Mouse (Mus musculus) lung, embryonic 14.5 days (tissue): ENCODE measurements around the gene Ap1g2. TPM values are rescaled to one million over a fixed set of nuclear protein-coding genes. Genes with fewer than 3 reads are reported as not detected.

Source experiments
- ATAC-seq: fragments of 200-750 bp; cut with Nextera tagmentation; 2 replicates; pipeline ENCODE4 v1.8.0; 2017; ENCODE audit warnings: mild to moderate bottlenecking, moderate TSS enrichment, moderate library complexity; ENCODE audit not compliant: insufficient read depth
- DNase-seq: peaks from one replicate; pipeline ENCODE4 v3.0.0-alpha.2; 2015
- H3K27ac ChIP-seq: fragments of 300-500 bp; sonication (generic); 2 replicates; pipeline ENCODE4 v1.5.1; 2014; ENCODE audit warnings: low read depth, mild to moderate bottlenecking, moderate library complexity
- H3K27me3 ChIP-seq: fragments of 300-500 bp; sonication (generic); 2 replicates; pipeline ENCODE4 v1.6.1; 2014; ENCODE audit warnings: low read length, control low read depth; ENCODE audit not compliant: insufficient read depth
- H3K36me3 ChIP-seq: fragments of 300-500 bp; sonication (generic); 2 replicates; pipeline ENCODE4 v1.6.1; 2014; ENCODE audit warnings: control low read depth; ENCODE audit not compliant: insufficient read depth
- H3K4me1 ChIP-seq: fragments of 300-500 bp; sonication (generic); 2 replicates; pipeline ENCODE4 v1.6.1; 2014; ENCODE audit warnings: antibody characterized with exemption, control low read depth; ENCODE audit not compliant: insufficient read depth
- H3K4me2 ChIP-seq: fragments of 300-500 bp; sonication (generic); 2 replicates; pipeline ENCODE4 v1.6.1; 2014; ENCODE audit warnings: mild to moderate bottlenecking
- H3K4me3 ChIP-seq: fragments of 300-500 bp; sonication (generic); 2 replicates; pipeline ENCODE4 v1.5.1; 2014; ENCODE audit warnings: low read depth, low read length
- H3K9ac ChIP-seq: fragments of 300-500 bp; sonication (generic); 2 replicates; pipeline ENCODE4 v1.6.1; 2014
- H3K9me3 ChIP-seq: fragments of 300-500 bp; sonication (generic); 2 replicates; pipeline ENCODE4 v1.6.1; 2016; ENCODE audit warnings: low read depth, low read length, control low read depth
- CTCF ChIP-seq: IDR thresholded peaks from 2 replicates; pipeline ENCODE4 v1.5.1; 2016; ENCODE audit warnings: antibody characterized with exemption, low read depth
- WGBS: fragments of 180-500 bp; shearing (Covaris S2); extraction: QIAGEN DNeasy Blood & Tissue Kit; methylation state at CpG from one replicate; pipeline ENCODE4 v1.1.7; 2014; 5-methylcytosine and 5-hydroxymethylcytosine counted together
- polyA plus RNA-seq: library from polyadenylated mRNA; unstranded; fragments of >200 nt; fragmentation: Nextera tagmentation; extraction: Ambion mirVana; gene quantifications from 2 replicates; pipeline ENCODE4 v1.2.1, GENCODE M21; 2014

The Ap1g2 gene
- polyA plus RNA-seq, 1 experiment from 2014 or later, result 16.3 TPM

GRCm38 (mm10) chr14:55146829-55147401 lies 40.5 kb upstream of the Ap1g2 start:
- ATAC-seq, result no peak

DNA sequence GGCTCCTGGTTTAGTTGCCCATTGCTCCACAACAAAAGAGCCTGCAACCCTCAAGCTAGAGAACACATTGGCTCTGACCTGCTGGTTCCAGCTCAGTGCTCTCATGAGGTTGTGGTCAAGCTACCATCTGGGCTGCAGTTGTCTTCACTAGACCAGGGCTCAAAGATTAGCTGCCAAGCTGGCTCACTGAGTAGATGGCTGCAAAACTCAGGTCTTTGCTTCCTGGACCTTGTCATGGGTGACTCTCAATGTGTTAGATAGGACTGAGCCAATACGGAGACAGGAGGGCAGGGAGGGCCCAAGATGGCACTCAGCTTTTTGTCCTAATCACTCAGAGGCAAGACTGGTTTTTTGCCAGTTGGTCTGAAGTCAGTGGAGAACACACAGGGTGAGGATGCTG lies 39.9 kb upstream of the Ap1g2 start:
- Histone ChIP-seq H3K4me3 (no peak overlapping the region), H3K36me3 (no peaks in the 10 kb centered on the region), H3K27me3 (no peaks in the 10 kb centered on the region), H3K4me2 (no peak overlapping the region), H3K9me3 (no peaks in the 10 kb centered on the region), H3K9ac (no peak overlapping the region), H3K4me1 (no peaks in the 10 kb centered on the region), H3K27ac (no peak overlapping the region)
- 86% methylated on average over 1 of the region's 1 CpGs for WGBS
- ATAC-seq (no peak), DNase-seq (no peak)
- no peak for TF ChIP-seq CTCF

More at GRCm38 (mm10) chr14:55146829-55147401, 40.5 kb upstream of the Ap1g2 start:
- H3K9me3 ChIP-seq, result no peaks in the 10 kb centered on the region
- H3K4me2 ChIP-seq, result no peak overlapping the region
- no peak for TF ChIP-seq CTCF
- no peaks in the 10 kb centered on the region for H3K27me3 ChIP-seq
- H3K9ac ChIP-seq, result no peak overlapping the region
- no peaks in the 10 kb centered on the region for H3K4me1 ChIP-seq
- no peak overlapping the region for H3K27ac ChIP-seq
- H3K4me3 ChIP-seq, result no peak overlapping the region
- no peaks in the 10 kb centered on the region for H3K36me3 ChIP-seq
- no peak for DNase-seq
- 77% methylated on average over 12 of the region's 12 CpGs for WGBS

GRCm38 (mm10) chr14:55139313-55139712 lies 32.9 kb upstream of the Ap1g2 start:
- Histone ChIP-seq H3K9ac (no peak overlapping the region), H3K27ac (no peak overlapping the region), H3K4me3 (no peak overlapping the region), H3K9me3 (no peaks in the 10 kb centered on the region), H3K4me1 (no peaks in the 10 kb centered on the region), H3K27me3 (no peaks in the 10 kb centered on the region), H3K36me3 (no peaks in the 10 kb centered on the region), H3K4me2 (no peak overlapping the region)
- ATAC-seq (no peak), DNase-seq (no peak)
- 33% methylated on average over 7 of the region's 7 CpGs for WGBS
- no peak for TF ChIP-seq CTCF

- DNase-seq (no peak), ATAC-seq (no peak)
- TF ChIP-seq CTCF, result no peak
- Histone ChIP-seq H3K9ac (no peak overlapping the region), H3K27me3 (no peaks in the 10 kb centered on the region), H3K4me2 (no peak overlapping the region), H3K27ac (no peak overlapping the region), H3K9me3 (no peaks in the 10 kb centered on the region), H3K4me1 (no peaks in the 10 kb centered on the region), H3K36me3 (no peaks in the 10 kb centered on the region), H3K4me3 (no peak overlapping the region)
- 69% methylated on average over 8 of the region's 8 CpGs for WGBS
Observed at GRCm38 (mm10) chr14:55135676-55136075, 29.3 kb upstream of the Ap1g2 start.

DNA sequence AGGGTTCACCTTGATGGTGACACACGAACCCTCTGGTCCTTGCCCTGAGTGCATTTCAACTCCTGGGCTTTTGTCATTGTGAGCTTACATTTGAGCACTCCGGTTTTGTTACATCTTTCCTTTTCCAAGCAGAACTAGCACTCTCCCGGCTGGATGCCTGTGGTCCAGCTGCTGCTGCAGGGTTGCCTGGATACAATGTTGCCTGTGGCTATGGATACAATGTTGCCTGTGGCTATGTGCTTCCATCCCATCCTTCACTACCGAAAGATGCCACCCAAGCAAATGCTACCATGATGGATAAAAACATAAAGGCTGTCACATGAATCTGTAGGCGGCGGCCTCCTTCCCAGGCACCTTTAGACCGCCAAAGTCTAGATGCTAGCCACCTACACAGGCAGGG lies 20.1 kb upstream of the Ap1g2 start:
- WGBS, result 79% methylated on average over 7 of the region's 7 CpGs
- Histone ChIP-seq H3K4me1 (no peaks in the 10 kb centered on the region), H3K4me3 (no peak overlapping the region), H3K4me2 (no peak overlapping the region), H3K27ac (no peak overlapping the region), H3K9me3 (no peaks in the 10 kb centered on the region), H3K27me3 (no peaks in the 10 kb centered on the region), H3K36me3 (no peaks in the 10 kb centered on the region), H3K9ac (no peak overlapping the region)
- DNase-seq, result no peak
- no peak for ATAC-seq
- TF ChIP-seq CTCF, result no peak

DNA sequence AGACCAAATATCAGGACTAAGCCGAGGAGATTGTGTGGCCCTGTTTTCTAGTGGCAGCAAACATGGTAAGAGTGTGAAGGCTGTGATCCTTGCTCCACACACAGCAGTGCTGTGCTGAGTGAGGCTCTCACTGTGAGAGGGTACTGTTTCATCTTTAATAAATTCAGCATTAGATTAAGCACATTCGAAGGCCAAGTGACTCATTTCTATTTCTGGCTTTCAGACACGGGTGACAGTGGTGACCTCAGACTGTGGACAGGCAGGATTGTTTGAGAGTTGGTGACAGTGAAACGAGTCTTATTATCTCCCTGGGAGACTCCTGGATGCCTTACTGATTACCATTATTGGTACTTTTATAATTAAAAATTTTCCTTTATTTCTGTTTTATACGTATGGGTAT lies 19.3 kb upstream of the Ap1g2 start:
- Histone ChIP-seq H3K27me3 (no peaks in the 10 kb centered on the region), H3K9me3 (no peaks in the 10 kb centered on the region), H3K36me3 (no peaks in the 10 kb centered on the region), H3K4me2 (no peak overlapping the region), H3K4me3 (no peak overlapping the region), H3K27ac (no peak overlapping the region), H3K4me1 (no peaks in the 10 kb centered on the region), H3K9ac (no peak overlapping the region)
- TF ChIP-seq CTCF, result no peak
- DNase-seq (no peak), ATAC-seq (no peak)
- 69% methylated on average over 5 of the region's 5 CpGs for WGBS

- no peak for TF ChIP-seq CTCF
- no peaks in the 10 kb centered on the region for H3K36me3 ChIP-seq
- H3K27ac ChIP-seq, result no peak overlapping the region
- no peaks in the 10 kb centered on the region for H3K9me3 ChIP-seq
- peaks cover 5% of the 10 kb centered on the region for H3K27me3 ChIP-seq
- WGBS, result 34% methylated on average over 8 of the region's 8 CpGs
- H3K4me2 ChIP-seq, result peak overlapping the region; percentile 28
- ATAC-seq (0 out of 2 replicates have a peak, but pooled peaks have one; percentile 21), DNase-seq (no peak)
- H3K4me3 ChIP-seq, result no peak overlapping the region
- H3K4me1 ChIP-seq, result no peaks in the 10 kb centered on the region
- H3K9ac ChIP-seq, result no peak overlapping the region; the same call in 1 of the 2 replicates
Observed at GRCm38 (mm10) chr14:55122359-55122758, 16.0 kb upstream of the Ap1g2 start.

GRCm38 (mm10) chr14:55121947-55122346 lies 15.6 kb upstream of the Ap1g2 start:
- Histone ChIP-seq H3K9me3 (no peaks in the 10 kb centered on the region), H3K4me2 (peak overlapping the region; percentile 28), H3K27me3 (peaks cover 9% of the 10 kb centered on the region), H3K9ac (no peak overlapping the region; the same call in 1 of the 2 replicates), H3K4me1 (no peaks in the 10 kb centered on the region), H3K36me3 (no peaks in the 10 kb centered on the region), H3K27ac (no peak overlapping the region), H3K4me3 (no peak overlapping the region)
- TF ChIP-seq CTCF, result peak; percentile 82
- WGBS, result 8% methylated on average over 5 of the region's 5 CpGs
- peak; percentile 86 for ATAC-seq
- peak; percentile 92 for DNase-seq
